Mouse (Mus musculus) embryonic fibroblast, embryonic 13.5 days (primary cell): ENCODE data around the gene Fbf1.

Source experiments
- CTCF ChIP-seq: IDR thresholded peaks from 2 replicates; pipeline ENCODE4 v1.5.1; 2011; ENCODE audit warnings: mild to moderate bottlenecking, control low read depth, low read length, moderate library complexity, borderline replicate concordance; ENCODE audit not compliant: insufficient read depth
- POLR2A ChIP-seq: IDR thresholded peaks from 2 replicates; pipeline ENCODE4 v1.6.1; 2011; ENCODE audit warnings: low read depth, mild to moderate bottlenecking, control low read depth, low read length, moderate library complexity

- TF ChIP-seq CTCF, result no peak
- no peak for TF ChIP-seq POLR2A
Measured at GRCm38 (mm10) chr11:116146294-116146985, 21.5 kb downstream of the Fbf1 start.
